Mouse (Mus musculus) olfactory bulb, adult 2 months (tissue): Measurements from ENCODE around the gene Lin9.

Source experiments
- CTCF ChIP-seq: fragments of 200-500 bp; IDR thresholded peaks from 2 replicates; pipeline ENCODE4 v1.5.1; 2012; ENCODE audit warnings: low read depth, mild to moderate bottlenecking, low read length, moderate library complexity; ENCODE audit not compliant: insufficient read depth
- POLR2A ChIP-seq: fragments of 200-500 bp; IDR thresholded peaks from 2 replicates; pipeline ENCODE4 v1.6.1; 2012; ENCODE audit warnings: mild to moderate bottlenecking, low read depth, low read length, moderate library complexity; ENCODE audit not compliant: insufficient read depth

- TF ChIP-seq POLR2A, result no peak
- no peak for TF ChIP-seq CTCF
Observed at GRCm38 (mm10) chr1:180703400-180703799, 62.5 kb downstream of the Lin9 start.
